In genomic region chr5:142376071-142376470, GRCm38 (mm10) we compare ENCODE assay signal across 13 mouse cellular contexts. TPM values are rescaled to one million over a fixed set of nuclear protein-coding genes. Genes with fewer than 3 reads are reported as not detected.
DNase-seq lines count a peak whose midpoint lies in the region; ATAC-seq and TF ChIP-seq lines count a peak whose summit lies in the region.
"Had no signal": no experiment of that assay in that cellular context is flagged by ENCODE, and none has a peak within 500 bp of the region (broad histone marks: within the 10 kb centered on the region; RNA-seq: fewer than 3 reads in every experiment).

No protein-coding gene starts in this region.

- DNase-seq in lung, adult 18-20 months: peak; percentile 39 to 53
- DNase-seq in lung, adult 2 months: no peak
- peak; percentile 68 for DNase-seq in MEL (ENCODE audit: low read depth, low spot score)
- peak; percentile 35 to 58 for DNase-seq in spleen, adult 18-20 months
- no peak for DNase-seq in ovary, postnatal 36 days (ENCODE audit: low spot score)
- DNase-seq in cerebellum, postnatal 25 days: no peak
- DNase-seq: cerebellum, adult 2 months; gastrocnemius, postnatal 36 days; layer of hippocampus, postnatal 36 days; midbrain, embryonic 14.5 days; thymus, postnatal 36 days had no signal

- TF ChIP-seq POLR2A in lung, adult 2 months (IDR thresholded peaks at IDR 0.05; ENCODE audit: borderline replicate concordance, extremely low read depth, low read depth, low read length): no peak
- TF ChIP-seq POLR2A in MEL (IDR thresholded peaks at IDR 0.05; ENCODE audit: control insufficient read depth in 1 of 2, insufficient read depth in 1 of 2, low read depth in 1 of 2, low read length in 2 of 2, poor library complexity in 1 of 2): no peak

- H3K79me2 ChIP-seq in MEL (ENCODE audit: control insufficient read depth, insufficient read depth, low read length, poor library complexity): no peaks in the 10 kb centered on the region

- 0 out of 2 replicates have a peak overlapping the region, but pooled peaks have one; percentile 30 for H3K27ac ChIP-seq in MEL (ENCODE audit: control insufficient read depth, low read depth, low read length)

- 78% methylated on average over 6 of the region's 6 CpGs for WGBS in lung, adult 2 months

- ATAC-seq in inflammation-experienced regulatory T-cells, adult 6 months: peak; percentile 50
- ATAC-seq: intestine, embryonic 16.5 days had no signal

- peaks cover 4% of the 10 kb centered on the region; the same call in 1 of the 2 replicates for H3K4me1 ChIP-seq in lung, adult 2 months (ENCODE audit: control insufficient read depth, insufficient read depth, low read length)
- peaks cover 0 to 10% of the 10 kb centered on the region in 2 experiments; a peak in 3 of 4 replicates for H3K4me1 ChIP-seq in MEL (ENCODE audit: control insufficient read depth in 1 of 2, insufficient read depth in 2 of 2, low read length in 2 of 2)

- TF ChIP-seq EP300 in MEL (IDR thresholded peaks at IDR 0.05; ENCODE audit: low read depth in 1 of 2, low read length in 2 of 2): peak in 1 of 2 experiments; percentile 42; a peak in 2 of 4 replicates

- H3K9ac ChIP-seq in MEL (ENCODE audit: control insufficient read depth, low read depth, low read length, poor library complexity, severe bottlenecking): no peak overlapping the region

- TF ChIP-seq RAD21 in MEL (IDR thresholded peaks at IDR 0.05; ENCODE audit: low read depth, low read length): no peak

- TF ChIP-seq CTCF in lung, adult 2 months (IDR thresholded peaks at IDR 0.05; ENCODE audit: insufficient read depth, low read length): no peak
- TF ChIP-seq CTCF in MEL (IDR thresholded peaks at IDR 0.05 in 2 of 3, conservative IDR thresholded peaks at IDR 0.05 in 1 of 3; ENCODE audit: control insufficient read depth in 1 of 3, insufficient read depth in 1 of 3, low read depth in 2 of 3, low read length in 3 of 3, poor library complexity in 1 of 3, severe bottlenecking in 1 of 3): no peak

- no peaks in the 10 kb centered on the region for H3K9me3 ChIP-seq in MEL (replicated peaks; ENCODE audit: insufficient read depth, low read length)

- no peaks in the 10 kb centered on the region for H3K27me3 ChIP-seq in MEL (ENCODE audit: control insufficient read depth in 1 of 2, insufficient read depth in 2 of 2, low read length in 2 of 2)

- H3K4me3 ChIP-seq in lung, adult 2 months (replicated peaks; ENCODE audit: extremely low read depth, low read depth, low read length): no peak overlapping the region
- no peak overlapping the region for H3K4me3 ChIP-seq in MEL (ENCODE audit: control insufficient read depth in 1 of 2, insufficient read depth in 1 of 2, low read depth in 2 of 2, low read length in 2 of 2)

- H3K36me3 ChIP-seq in MEL (ENCODE audit: control insufficient read depth in 1 of 2, insufficient read depth in 2 of 2, low read length in 2 of 2): peaks cover 0 to 6% of the 10 kb centered on the region in 2 experiments; a peak in 2 of 4 replicates

TF ChIP-seq in MEL, 35 proteins besides CTCF, POLR2A, EP300 and RAD21:
- TF ChIP-seq MYC (IDR thresholded peaks at IDR 0.05; ENCODE audit: low read depth, low read length): no peak
- no peak for TF ChIP-seq RCOR1 (IDR thresholded peaks at IDR 0.05; ENCODE audit: low read depth, low read length)
- peak; percentile 87 for TF ChIP-seq USF1 (IDR thresholded peaks at IDR 0.05; ENCODE audit: low read depth, low read length)
- 0 out of 2 replicates have a peak, but pooled peaks have one; percentile 56 for TF ChIP-seq HCFC1 (IDR thresholded peaks at IDR 0.05; ENCODE audit: low read depth, low read length)
- TF ChIP-seq ZMIZ1 (IDR thresholded peaks at IDR 0.05; ENCODE audit: low read depth, low read length): no peak
- TF ChIP-seq ETS1 (IDR thresholded peaks at IDR 0.05; ENCODE audit: low read depth, low read length): peak; percentile 51; the same call in 1 of the 2 replicates
- TF ChIP-seq CHD1 (IDR thresholded peaks at IDR 0.05; ENCODE audit: low read depth, low read length): no peak
- TF ChIP-seq TBP (IDR thresholded peaks at IDR 0.05; ENCODE audit: low read depth, low read length): no peak
- TF ChIP-seq MAZ (IDR thresholded peaks at IDR 0.05; ENCODE audit: low read depth, low read length): no peak
- TF ChIP-seq KAT2A (conservative IDR thresholded peaks at IDR 0.05; ENCODE audit: low read depth, low read length): no peak; the same call in 1 of the 2 replicates
- peak; percentile 59; the same call in 1 of the 2 replicates for TF ChIP-seq MAX (IDR thresholded peaks at IDR 0.05; ENCODE audit: low read length)
- TF ChIP-seq BHLHE40 (IDR thresholded peaks at IDR 0.05; ENCODE audit: borderline replicate concordance, low read depth, low read length): peak; percentile 54; the same call in 1 of the 2 replicates
- no peak for TF ChIP-seq NELFE (IDR thresholded peaks at IDR 0.05; ENCODE audit: low read depth, low read length)
- no peak for TF ChIP-seq ZC3H11A (IDR thresholded peaks at IDR 0.05; ENCODE audit: low read depth, low read length)
- TF ChIP-seq USF2 (IDR thresholded peaks at IDR 0.05; ENCODE audit: borderline replicate concordance in 1 of 2, insufficient read depth in 1 of 2, low read depth in 1 of 2, low read length in 2 of 2): no peak
- no peak for TF ChIP-seq POLR2AphosphoS5 (IDR thresholded peaks at IDR 0.05; ENCODE audit: borderline replicate concordance, low read depth, low read length)
- TF ChIP-seq SMC3 (IDR thresholded peaks at IDR 0.05; ENCODE audit: low read depth, low read length): no peak
- no peak for TF ChIP-seq MYB (IDR thresholded peaks at IDR 0.05; ENCODE audit: low read depth, low read length)
- TF ChIP-seq GATA1 (IDR thresholded peaks at IDR 0.05; ENCODE audit: low read depth, low read length): no peak
- no peak for TF ChIP-seq ZKSCAN1 (IDR thresholded peaks at IDR 0.05; ENCODE audit: low read depth, low read length)
- TF ChIP-seq E2F4 (IDR thresholded peaks at IDR 0.05; ENCODE audit: borderline replicate concordance, low read depth, low read length): no peak
- no peak for TF ChIP-seq MEF2A (IDR thresholded peaks at IDR 0.05; ENCODE audit: extremely low read depth, insufficient replicate concordance, low read depth, low read length, poor library complexity, severe bottlenecking)
- no peak for TF ChIP-seq JUND (IDR thresholded peaks at IDR 0.05; ENCODE audit: low read depth, low read length)
- TF ChIP-seq POLR2AphosphoS2 (IDR thresholded peaks at IDR 0.05; ENCODE audit: low read length): no peak
- no peak for TF ChIP-seq GABPA (IDR thresholded peaks at IDR 0.05; ENCODE audit: low read depth, low read length)
- 0 out of 2 replicates have a peak, but pooled peaks have one; percentile 37 for TF ChIP-seq MXI1 (IDR thresholded peaks at IDR 0.05; ENCODE audit: low read depth, low read length)
- no peak for TF ChIP-seq MAFK (IDR thresholded peaks at IDR 0.05; ENCODE audit: borderline replicate concordance, low read depth, low read length)
- 0 out of 2 replicates have a peak, but pooled peaks have one; percentile 11 for TF ChIP-seq TCF12 (IDR thresholded peaks at IDR 0.05; ENCODE audit: low read depth, low read length)
- no peak for TF ChIP-seq UBTF (IDR thresholded peaks at IDR 0.05; ENCODE audit: borderline replicate concordance, insufficient read depth, low read depth, low read length)
- no peak for TF ChIP-seq TAL1 (IDR thresholded peaks at IDR 0.05; ENCODE audit: low read length)
- peak; percentile 67 for TF ChIP-seq SIN3A (IDR thresholded peaks at IDR 0.05; ENCODE audit: low read length)
- TF ChIP-seq ZNF384 (IDR thresholded peaks at IDR 0.05; ENCODE audit: low read depth, low read length): peak; percentile 41; the same call in 1 of the 2 replicates
- TF ChIP-seq CHD2 (IDR thresholded peaks at IDR 0.05; ENCODE audit: low read length): no peak
- no peak for TF ChIP-seq NRF1 (IDR thresholded peaks at IDR 0.05; ENCODE audit: insufficient read depth, low read depth, low read length, poor library complexity, severe bottlenecking)
- peak; percentile 66; the same call in 1 of the 2 replicates for TF ChIP-seq ELF1 (IDR thresholded peaks at IDR 0.05; ENCODE audit: low read depth, low read length)

RNA-seq across cellular contexts. Expression of gene Foxk1, which starts 25.2 kb away (rescaled TPM):
- 23.5 and 26.1 TPM in 2 replicates for polyA plus RNA-seq in lung, adult 2 months (2012; rRNA removed)
- total RNA-seq in MEL (2012; rRNA removed): 8.2 and 9.1 TPM in 2 replicates
- 10 to 100 TPM in 1 of 2 experiments, not detected in 1; 20.2 TPM for polyA plus RNA-seq in MEL (2012; ENCODE audit: insufficient read depth in 1 of 2, insufficient read length in 2 of 2, low read depth in 1 of 2, low replicate concordance in 2 of 2, missing spikeins in 1 of 2)
- polyA plus RNA-seq in inflammation-experienced regulatory T-cells, adult 6 months (2017; shearing (Covaris generic)): 10 to 100 TPM in 1 of 3 experiments, 1 to 10 TPM in 2; 6.3 to 10.1 (median 8.5) TPM

Comparison
In these comparisons a context has a peak if more than half of its experiments do, and no peak if none do; other contexts are left out.
1. DNase-seq: peak in lung, adult 18-20 months (2 of 2), MEL (single experiment) and spleen, adult 18-20 months (2 of 2); none in lung, adult 2 months (single experiment), ovary, postnatal 36 days (single experiment) and cerebellum, postnatal 25 days (0 of 2).